Mouse (Mus musculus): ENCODE measurements at regions not wholly inside any gene's neighbourhood (a gene's known extent, or its start where the extent isn't known, plus 50 kb on each side); places are given as distances from the start of the nearest gene placed in this dataset.
"Not testable (repeated sequence)": the region's sequence is repeated elsewhere in the genome, so short reads cannot be mapped to it uniquely, and the experiment has no call there.

GRCm38 (mm10) chr3:21739720-21740119 is 336.7 kb upstream of the Tbl1xr1 start:
- DNase-seq (ENCODE audit: low read depth): no peak

DNA sequence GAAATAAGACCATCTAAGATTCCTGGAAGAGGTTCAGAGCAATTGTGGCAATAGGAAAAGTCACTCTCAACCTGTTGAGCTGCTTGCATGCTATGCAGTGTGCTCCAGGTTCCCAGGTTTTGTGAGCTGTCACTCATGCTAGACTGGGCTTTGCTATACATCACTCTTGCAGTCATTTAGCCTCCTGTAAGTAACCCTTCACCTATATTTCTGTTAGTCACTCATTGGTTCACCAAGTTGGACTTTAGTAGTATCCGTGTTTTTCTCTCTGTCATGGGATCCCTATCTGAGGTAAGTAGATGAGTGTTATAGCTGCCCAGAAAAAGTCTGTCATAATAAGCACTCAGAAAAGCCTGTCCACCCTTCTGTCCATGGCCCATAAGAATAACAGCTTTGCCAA is 332.3 kb upstream of the Tbl1xr1 start:
- DNase-seq (ENCODE audit: low read depth): no peak

- no peak for DNase-seq (ENCODE audit: low read depth)
Observed at GRCm38 (mm10) chr3:21760516-21761218, 315.8 kb upstream of the Tbl1xr1 start.

DNA sequence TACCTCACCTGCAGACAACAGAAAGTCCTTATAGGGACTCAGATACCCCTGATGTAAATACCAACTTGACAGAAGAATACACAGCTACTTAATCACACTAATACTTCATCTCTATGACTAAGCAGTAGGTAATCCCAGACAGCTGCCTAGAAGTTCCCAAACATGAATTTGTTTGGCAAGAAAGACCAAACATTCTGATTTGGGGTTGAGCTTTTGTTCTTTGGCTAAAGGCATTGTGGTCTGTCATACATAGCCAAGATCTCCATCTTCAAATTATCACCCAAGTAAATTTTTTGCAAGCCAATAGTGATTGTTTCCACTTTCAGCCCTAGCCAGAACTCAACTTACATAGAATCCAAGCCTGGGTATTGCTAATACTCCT is 315.2 kb upstream of the Tbl1xr1 start:
- DNase-seq (ENCODE audit: low read depth): peak; percentile 41

- peak; percentile 86 for DNase-seq (ENCODE audit: low read depth)
Observed at GRCm38 (mm10) chr3:21761909-21762308, 314.5 kb upstream of the Tbl1xr1 start.

DNA sequence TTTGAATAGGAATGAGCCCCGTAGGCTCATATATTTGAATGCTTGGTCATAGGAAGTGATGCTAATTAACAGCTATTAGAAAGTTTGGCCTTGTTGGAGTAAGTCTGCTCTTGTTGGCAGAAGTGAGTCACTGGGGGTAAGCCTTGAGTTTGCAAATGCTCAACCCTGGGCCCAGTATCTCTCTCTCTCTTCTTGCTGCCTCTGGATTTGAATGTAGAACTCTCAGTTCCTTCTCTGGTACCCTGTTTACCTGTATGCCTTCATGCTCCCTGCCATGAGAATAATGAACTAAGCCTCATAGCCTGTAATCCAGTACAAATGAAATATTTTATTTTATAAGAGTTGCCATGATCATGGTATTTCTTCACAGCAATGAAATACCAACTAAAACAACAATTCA is 308.4 kb upstream of the Tbl1xr1 start:
- DNase-seq (ENCODE audit: low read depth): no peak

GRCm38 (mm10) chr3:21769920-21770547 is 306.4 kb upstream of the Tbl1xr1 start:
- DNase-seq (ENCODE audit: low read depth): no peak

DNA sequence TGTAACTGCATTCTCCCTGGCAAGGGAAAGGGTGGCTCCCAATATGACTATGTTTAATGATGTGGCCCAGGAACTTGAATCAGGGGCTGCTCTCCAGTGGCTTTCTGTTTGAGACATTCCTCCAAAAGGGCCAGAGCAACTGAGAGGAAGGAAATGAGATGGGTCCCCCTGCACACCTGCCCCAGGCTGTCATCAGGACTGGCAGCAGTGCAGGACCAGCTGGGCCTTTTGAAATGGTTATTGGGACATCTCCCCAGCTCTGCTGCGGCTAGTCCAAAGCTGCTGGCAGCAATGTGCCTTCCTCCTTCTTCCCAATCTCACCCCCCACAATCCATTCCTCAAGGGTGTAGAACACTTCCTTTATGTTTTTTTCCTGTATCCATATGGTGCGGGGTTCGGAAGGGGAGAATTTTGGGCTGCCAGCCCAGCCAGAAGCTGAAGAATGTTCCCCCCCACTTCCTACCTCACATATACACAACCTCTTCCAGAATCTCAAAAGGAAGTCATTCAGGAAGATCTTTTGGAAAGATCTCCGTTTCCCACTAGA is 304.6 kb upstream of the Tbl1xr1 start:
- DNase-seq (ENCODE audit: low read depth): no peak

GRCm38 (mm10) chr3:21774172-21774842 is 302.1 kb upstream of the Tbl1xr1 start:
- no peak for DNase-seq (ENCODE audit: low read depth)

GRCm38 (mm10) chr3:21778789-21779188 is 297.7 kb upstream of the Tbl1xr1 start:
- no peak for DNase-seq (ENCODE audit: low read depth)

- DNase-seq (ENCODE audit: low read depth): no peak
Observed at GRCm38 (mm10) chr3:21791983-21792631, 284.3 kb upstream of the Tbl1xr1 start.

DNA sequence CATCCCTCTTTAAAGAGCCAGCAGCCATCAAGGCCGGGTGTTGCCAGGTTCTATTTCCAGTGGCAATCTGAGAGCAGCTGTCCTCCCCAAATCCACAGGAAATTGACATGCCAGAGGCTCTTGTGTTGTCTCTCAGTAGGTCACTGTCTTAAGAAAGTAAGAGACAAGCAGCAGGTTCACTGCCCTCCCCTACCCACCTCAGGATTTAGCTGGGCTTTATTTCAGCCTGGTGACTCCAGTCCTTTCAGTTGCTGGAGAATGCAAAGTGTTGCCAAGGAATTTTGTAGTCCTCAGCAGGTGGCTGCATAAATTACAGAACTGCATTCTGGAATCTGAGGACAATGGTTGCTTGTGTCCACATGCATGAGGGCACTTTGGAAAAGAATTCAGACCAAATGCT is 278.3 kb upstream of the Tbl1xr1 start:
- DNase-seq (ENCODE audit: low read depth): no peak

- DNase-seq (ENCODE audit: low read depth): not testable (repeated sequence)
Observed at GRCm38 (mm10) chr3:21803886-21804285, 272.6 kb upstream of the Tbl1xr1 start.

DNA sequence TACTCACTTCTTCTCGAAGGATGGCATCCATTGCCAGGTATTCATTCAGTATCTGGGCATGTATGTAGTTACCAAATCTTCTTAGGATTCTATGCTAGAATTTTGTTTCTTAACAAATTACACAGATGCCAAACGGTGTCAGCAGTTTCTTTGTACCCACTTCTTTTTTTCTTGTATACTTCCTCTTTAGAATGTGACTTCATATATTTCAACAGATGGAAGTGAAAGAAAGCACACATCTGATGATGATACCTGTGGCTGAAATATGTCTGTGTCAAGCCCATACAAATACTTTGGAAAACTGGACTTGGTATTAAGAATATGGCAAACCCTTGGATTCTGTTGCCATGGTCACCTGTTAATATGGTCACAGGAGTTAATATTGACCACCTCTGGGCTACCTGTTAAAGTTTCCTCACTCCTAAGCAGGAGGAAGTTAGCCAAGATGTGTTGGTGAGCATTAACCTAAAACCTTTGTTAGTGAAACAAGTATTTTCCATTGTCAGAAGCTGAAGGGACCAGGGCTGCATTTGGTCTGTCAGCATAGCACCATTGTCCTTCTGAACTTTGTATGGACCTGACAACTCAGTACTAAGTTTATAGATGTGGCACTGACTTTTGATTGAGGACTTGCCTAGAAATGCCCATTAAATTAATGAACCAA is 269.8 kb upstream of the Tbl1xr1 start:
- no peak for DNase-seq (ENCODE audit: low read depth)

- DNase-seq (ENCODE audit: low read depth): no peak
Observed at GRCm38 (mm10) chr3:21808539-21808938, 267.9 kb upstream of the Tbl1xr1 start.

DNA sequence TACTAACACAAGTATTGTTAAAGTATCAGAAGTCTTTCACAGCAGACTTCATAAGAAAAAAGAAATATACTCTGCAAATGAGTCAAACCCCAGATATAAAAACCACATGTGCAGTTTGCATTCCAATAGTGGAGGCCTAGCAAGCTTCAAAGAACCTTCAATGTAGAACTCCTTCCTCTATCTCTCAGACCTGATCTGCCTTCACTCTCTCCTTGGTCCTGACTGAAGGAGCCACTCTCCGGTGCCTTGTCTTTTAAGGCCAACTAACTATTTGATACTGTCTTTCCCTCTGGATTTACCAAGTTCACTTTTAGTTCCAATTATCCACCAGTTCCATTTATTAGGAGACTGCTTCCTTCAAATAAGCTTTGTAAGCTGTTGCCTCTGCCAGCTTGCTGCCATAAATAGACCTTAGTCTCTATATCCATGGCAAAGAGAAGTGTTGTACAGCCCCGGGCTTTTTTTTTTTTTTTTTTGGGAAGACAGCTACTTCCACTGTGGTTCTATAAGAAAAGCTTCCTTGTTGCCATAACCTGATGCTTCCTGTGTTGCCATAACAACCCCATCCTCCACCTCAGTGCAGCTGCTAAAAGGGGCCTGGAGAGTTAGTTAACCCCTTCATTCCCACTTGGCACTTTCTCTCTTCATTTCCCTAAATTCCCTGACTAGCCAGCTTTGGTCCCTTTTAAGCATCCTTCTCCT is 266.5 kb upstream of the Tbl1xr1 start:
- DNase-seq (ENCODE audit: low read depth): no peak

DNA sequence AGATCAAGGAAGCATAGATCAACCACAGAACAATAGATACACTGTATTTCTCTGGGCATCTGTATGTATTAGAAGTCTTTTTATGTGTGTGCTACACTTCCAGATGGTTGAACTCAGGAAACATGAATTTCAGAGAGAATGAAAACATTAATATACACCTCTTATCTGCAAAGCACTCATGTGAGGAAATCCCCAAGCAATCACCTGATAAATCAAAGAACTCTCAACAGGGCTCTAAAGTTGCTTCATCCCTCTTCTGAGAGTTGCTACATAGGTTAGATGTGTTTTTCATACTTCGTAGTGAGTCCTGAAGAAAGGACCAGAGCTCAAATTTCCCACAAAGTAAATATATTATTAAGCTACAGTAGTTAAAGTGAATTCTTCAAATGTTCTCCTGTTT is 263.1 kb upstream of the Tbl1xr1 start:
- DNase-seq (ENCODE audit: low read depth): no peak

DNA sequence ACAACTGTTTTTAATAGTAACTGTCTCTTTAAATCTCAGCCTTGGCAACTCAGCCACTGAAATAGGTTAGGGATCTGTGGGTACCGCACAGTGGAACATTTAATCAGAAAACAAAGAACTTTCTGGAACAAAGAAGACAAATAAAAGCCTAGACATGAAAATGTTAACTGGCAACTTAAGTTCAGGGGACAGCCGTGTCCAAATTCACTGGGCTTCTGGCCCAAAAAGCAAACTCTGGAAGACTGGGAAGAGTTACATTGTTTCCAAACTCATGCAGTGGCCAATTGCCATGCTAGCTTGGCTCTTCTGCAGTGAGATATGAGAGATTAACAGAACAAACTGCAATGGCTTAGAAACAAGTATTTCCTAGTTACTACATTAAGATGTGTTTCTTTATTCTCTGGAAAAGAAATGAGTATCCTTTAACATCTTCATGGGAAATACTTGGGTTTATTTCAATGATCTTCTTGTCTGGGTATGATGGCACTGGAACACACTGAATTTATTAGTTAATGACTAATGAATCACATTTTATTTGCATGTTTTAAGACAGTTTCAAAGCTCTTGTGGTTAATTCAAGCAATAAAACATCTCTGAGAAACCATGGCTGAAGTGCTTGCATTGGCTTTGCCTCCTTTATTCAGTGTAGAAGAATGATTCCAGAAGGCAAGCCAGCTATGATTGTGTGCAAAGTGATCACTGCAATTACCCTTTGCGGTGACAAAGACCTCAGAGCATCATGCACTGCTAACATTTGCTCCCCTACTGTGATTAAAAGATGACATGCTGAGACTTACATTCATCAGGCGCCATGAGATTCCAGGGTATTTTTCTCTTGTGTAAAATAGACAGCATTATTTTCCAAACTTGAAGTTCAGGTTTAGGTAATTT is 259.2 kb upstream of the Tbl1xr1 start:
- no peak for DNase-seq (ENCODE audit: low read depth)

GRCm38 (mm10) chr3:21819030-21819429 is 257.4 kb upstream of the Tbl1xr1 start:
- no peak for DNase-seq (ENCODE audit: low read depth)

DNA sequence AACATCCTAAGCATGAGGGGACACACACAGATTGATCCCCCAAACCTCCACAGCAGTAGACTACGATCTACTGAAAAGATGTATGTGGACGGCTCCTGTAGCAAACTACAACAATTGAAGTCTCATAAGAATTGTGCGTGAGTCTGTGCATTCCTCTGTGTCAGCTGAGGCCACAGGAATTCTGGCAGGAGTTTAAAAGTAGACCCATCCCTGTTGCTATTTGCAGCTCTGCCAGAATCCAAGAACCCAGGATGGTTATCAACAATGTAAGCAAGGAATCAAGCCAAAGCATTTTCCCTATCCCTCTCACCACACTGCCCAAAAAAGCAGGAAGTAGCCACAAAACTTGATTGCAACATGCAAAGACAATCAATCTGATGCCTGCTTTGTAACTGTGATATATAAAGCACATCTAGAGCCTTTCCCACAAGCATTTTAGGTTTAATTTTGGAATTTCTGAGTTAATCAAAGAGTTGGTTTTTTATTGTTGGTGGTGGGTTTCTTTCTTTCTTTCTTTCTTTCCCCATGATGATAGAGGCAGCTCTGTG is 256.3 kb upstream of the Tbl1xr1 start:
- DNase-seq (ENCODE audit: low read depth): no peak
